Mouse (Mus musculus) liver, postnatal 0 days (tissue): ENCODE results near the gene Coq8b.

ENCODE experiments used
- CTCF ChIP-seq: sonication (generic); IDR thresholded peaks from 2 replicates; pipeline ENCODE4 v1.5.1; 2016; ENCODE audit warnings: antibody characterized with exemption, low read depth
- EP300 ChIP-seq: IDR thresholded peaks from 2 replicates; pipeline ENCODE4 v1.6.1; 2016; ENCODE audit warnings: antibody characterized with exemption, low read depth, mild to moderate bottlenecking

DNA sequence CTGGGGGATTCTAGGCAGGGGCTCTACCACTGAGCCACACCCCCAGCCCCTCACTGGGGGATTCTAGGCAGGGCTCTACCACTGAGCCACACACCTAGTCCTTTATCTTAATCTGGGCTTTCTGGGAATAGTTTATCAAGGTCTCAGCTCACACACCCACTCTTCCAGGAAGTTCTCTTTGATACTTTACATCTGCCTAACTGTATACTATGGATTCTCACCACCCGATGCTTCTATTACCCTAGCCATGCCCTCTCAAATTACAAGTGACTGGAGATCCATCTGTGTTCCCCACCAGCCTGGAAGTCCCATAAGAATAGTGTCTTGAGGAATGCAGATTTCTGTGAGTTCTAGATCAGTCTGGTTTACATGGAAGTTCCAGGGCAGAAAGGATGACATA lies 10.3 kb upstream of the Coq8b start:
- TF ChIP-seq CTCF = no peak
- no peak for TF ChIP-seq EP300
